Mouse (Mus musculus) ES-Bruce4 (cell line): ENCODE measurements at regions not wholly inside any gene's neighbourhood (a gene's known extent, or its start where the extent isn't known, plus 50 kb on each side); places are given as distances from the start of the nearest gene placed in this dataset.
"Not testable (repeated sequence)": the region's sequence is repeated elsewhere in the genome, so short reads cannot be mapped to it uniquely, and the experiment has no call there.

Experiments used
- CTCF ChIP-seq: IDR thresholded peaks from one replicate; pipeline ENCODE4 v1.8.1; 2011; ENCODE audit warnings: low read depth, low read length
- EP300 ChIP-seq: IDR thresholded peaks from 2 replicates; pipeline ENCODE4 v1.6.1; 2011; ENCODE audit warnings: low read depth, low read length; ENCODE audit not compliant: insufficient read depth
- POLR2A ChIP-seq: IDR thresholded peaks from one replicate; pipeline ENCODE4 v1.8.1; 2011; ENCODE audit warnings: low read length; ENCODE audit not compliant: insufficient read depth

- not testable (repeated sequence) for TF ChIP-seq EP300, CTCF, POLR2A
These were observed 716.6 kb upstream of the 1700015G11Rik start for GRCm38 (mm10) chr7:52732161-52732560.
